Mouse (Mus musculus): ENCODE results near the gene Acoxl.

Acoxl gene

DNA sequence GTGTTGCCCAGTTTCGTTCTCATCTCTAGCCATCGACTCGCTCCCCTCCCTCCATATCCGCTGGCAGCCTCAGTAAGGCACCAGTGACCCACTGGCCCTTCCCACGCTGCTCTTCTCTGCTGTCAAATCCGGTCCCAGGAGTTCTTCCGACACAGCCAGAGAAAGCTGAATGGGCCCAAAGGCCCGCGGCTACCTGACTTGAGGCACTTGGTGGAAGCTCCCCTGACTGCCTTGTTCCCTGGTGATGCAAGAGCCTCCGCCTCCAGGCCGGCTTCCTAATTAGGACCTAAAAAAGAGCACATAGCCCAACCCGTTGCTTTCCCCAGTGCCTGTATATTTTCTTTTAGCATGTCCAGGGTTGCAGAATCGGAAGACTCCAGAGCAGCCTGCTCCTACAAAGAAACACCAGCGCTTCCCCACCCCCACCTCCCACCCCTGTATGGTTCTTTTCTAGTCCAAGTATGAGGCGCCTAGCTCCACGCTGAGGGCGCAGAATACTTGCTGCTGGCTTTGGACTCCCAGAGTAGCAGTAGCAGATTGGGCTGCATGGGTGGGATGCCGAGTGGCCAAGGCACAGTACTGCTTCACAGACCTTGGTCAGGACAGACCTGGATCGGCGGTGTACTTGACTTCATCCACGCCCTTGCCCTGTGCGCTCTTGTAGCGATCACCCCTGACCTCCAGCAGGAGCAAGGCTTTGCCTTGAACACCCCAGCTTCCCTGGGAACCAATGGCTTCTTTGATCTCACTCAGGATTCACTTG is 285.4 kb downstream of the Acoxl start:
- peak; percentile 33 to 38 for DNase-seq

DNA sequence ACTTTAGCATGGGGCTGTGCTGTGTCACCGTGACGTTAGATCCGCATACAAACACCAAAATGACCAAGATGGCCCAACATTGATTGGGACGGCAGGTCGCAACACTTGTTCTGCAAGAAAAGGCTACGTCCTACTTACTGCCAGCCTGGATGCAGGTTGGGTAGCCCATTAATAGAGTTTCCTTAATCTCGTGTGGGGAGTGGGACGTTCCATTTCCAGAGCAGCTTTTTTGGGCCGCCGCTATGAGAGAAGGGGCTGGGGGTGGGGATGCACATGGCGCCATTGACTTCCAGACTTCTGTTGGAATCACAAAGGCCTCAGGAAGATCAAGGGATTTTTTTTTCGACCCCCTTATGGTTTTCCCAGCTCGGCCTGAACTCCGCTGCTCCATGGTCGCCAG is 286.0 kb downstream of the Acoxl start:
- DNase-seq, result no peak

DNA sequence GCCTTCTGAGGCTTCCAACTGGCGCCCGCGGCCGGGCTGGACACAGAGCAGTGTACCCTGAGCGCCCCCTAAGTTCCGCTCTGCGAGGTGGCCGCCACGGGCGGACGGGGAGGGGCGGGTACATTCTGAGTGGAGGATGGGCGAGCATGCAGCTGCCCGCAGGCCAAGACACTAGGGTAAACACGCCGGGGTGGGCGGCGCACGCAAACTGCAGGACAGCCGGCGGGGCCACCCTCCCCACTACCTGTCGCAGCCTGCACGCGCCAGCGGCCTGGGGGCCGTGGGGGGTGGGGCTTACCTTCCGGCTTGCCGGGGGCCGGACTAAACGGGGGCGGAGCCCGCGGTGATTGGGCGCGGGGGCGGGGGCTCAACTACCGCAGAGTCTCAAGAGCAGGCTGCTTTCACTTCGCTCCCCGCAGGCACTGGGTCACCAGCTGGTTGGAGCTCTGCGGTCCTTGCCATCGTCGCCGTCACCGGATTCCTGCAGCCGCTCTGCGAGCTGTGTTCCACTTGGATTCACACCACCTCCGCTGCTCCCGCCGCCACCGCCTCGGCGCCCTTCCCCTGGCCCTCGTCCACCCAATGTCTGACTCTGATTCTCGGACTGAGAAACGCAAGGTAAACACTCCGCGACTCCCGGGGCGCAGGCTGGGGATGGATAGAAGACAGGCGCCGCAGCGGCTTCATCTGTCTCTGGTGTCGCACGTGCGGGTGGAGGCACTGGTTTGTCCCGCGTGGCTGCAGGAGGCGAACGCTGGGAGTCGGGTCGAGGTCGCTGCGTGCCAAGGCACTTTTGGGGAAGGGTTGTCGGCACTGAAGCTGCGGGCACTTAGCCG is 287.2 kb downstream of the Acoxl start, which contains the start of gene Bcl2l11:
Bcl2l11 (plus strand) TSS at position 404 of the 836 bp plus-strand sequence.
- DNase-seq, result peak; percentile 97

DNA sequence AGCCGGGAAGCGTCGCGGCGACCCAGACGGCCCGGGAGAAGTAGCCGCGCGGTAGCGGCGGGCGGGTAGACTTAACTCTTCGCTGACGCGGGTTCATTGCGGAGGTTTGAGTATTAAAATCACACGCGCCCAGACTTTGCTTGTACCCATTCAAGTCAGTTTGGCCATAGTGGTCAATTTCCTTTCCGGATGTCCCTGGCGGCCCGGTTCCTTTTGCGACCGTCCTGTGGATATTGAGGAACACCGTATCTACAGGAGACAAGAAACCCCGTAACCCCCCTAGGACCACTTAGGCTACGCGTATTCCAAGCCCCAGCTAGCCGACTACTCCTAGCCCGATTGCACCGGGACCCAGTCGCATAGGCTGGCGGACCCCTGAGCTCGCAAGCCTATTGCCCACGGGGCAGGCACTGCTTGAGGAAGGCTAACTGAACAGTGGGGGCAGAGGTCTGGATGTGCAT is 287.9 kb downstream of the Acoxl start:
- peak in 1 of 2 experiments; percentile 15 for DNase-seq

DNA sequence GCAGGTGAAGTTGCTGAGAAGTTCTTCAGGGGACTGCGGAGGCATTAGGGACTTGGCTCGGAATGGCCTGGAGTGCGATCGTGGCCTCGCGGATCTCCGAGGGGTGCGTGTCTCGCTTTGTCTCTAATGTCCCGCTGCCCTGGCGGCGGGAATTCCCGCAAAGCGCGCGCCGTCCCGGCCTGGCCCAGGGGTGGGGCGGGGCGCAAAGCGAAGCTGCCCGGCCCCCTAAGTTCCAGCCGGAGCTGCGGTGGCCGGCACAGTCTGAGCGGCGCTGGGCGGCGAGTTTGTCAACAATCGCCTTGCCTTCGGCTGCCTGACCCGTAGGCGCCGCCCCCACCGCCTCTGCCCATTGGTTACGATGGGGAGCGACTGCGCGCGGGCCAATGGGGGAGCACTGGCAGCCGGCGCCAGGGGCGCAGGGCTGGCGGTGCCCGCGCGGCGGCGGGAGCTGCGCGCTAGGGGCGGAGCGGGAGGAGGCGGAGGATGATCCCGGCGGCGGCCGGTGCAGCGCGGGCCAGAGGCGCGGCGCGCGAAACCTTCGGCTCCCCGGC is 288.5 kb downstream of the Acoxl start:
- peak; percentile 97 to 98 for DNase-seq

DNA sequence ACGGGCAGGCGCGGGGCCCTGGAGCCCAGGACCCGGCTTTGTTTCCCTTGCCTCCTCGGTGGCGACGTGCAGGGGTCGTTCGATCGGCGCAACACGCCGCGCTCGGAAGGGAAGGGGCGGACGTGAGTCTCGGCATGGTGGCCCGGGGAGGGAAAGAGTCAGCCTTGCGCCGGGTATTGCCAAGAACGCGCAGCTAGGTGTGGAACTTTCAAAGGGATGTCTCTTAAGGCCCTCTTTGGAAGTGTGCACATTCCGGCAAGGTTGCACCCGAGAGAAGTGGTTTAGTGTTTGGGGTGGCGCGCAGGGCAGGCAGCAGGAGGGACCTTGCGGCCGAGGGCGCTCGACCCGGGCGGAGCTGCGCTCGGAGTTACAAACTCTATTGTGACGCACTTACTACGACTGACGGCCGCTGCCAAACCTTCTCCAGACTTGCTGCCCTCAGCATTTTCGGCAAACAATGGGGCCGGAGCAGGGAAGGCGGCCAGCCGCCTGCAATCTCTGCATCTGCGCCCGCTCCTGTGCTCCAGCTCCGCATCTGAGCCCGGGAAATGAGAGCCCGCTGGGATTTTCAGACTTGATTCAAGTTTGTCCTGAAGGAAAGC is 289.1 kb downstream of the Acoxl start:
- peak; percentile 89 to 91 for DNase-seq

DNA sequence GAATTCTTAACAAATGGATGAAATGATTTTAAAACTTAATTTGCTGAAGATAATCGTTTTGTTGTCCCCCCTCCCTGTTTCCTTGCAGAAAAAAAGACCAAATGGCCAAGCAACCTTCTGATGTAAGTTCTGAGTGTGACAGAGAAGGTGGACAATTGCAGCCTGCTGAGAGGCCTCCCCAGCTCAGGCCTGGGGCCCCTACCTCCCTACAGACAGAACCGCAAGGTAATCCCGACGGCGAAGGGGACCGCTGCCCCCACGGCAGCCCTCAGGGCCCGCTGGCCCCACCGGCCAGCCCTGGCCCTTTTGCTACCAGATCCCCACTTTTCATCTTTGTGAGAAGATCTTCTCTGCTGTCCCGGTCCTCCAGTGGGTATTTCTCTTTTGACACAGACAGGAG is 289.9 kb downstream of the Acoxl start:
- DNase-seq, result no peak

DNA sequence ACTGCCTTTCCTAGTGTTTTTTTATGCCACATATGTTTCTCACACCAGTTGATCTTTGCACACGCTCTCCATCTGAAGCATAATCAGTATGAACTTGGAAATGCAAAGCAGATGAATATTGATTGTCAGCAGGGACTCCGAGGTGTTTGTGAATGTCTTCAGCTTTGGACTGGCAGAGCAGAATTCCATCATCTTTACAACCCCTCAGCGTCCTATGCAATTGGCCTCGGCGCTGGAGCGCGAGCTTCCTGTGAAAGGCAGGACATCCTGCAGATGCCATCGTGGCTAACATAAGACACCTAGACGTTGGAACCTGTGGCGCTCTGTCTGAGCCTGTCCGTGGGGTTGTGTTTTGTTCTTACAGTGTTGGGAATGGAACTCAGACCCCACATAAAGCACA is 292.8 kb downstream of the Acoxl start:
- DNase-seq, result no peak

DNA sequence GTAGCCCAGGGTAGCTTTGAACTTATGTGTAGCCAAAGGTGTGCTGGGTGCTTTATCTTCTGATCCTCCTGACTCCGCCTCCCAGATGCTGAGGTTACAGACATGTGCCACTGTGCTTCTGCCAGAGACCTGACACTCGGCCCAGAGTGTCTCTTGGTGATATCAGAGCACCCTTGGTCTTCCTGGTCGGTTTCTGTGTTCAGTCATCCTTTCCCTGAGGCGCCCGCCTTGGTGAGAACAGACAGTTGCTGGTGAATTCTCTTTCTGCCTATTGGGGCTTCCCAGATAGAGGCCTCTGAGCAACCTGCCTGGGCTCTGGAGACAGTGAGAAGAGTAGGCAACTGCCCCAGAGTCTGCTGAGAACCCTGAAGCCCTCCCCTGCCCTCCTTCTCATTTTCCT is 294.0 kb downstream of the Acoxl start:
- no peak for DNase-seq

DNA sequence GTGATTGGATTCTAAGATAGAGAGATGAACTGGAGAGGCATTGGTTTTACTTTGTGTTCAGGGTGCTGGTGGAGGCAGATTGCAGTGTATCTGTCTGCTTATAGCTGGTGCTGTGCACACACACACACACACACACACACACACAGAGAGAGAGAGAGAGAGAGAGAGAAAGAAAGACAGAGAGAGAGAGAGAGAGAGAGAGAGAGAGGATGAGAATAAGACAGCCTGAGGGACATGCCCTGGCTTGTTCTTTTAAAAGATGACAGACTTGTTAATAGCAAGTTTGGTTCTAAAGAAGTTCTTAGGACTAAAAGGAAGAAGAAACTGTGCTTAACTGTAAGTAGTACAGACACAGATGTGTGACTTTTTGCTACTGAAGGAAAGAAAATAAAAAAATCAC is 295.2 kb downstream of the Acoxl start:
- no peak for DNase-seq

DNA sequence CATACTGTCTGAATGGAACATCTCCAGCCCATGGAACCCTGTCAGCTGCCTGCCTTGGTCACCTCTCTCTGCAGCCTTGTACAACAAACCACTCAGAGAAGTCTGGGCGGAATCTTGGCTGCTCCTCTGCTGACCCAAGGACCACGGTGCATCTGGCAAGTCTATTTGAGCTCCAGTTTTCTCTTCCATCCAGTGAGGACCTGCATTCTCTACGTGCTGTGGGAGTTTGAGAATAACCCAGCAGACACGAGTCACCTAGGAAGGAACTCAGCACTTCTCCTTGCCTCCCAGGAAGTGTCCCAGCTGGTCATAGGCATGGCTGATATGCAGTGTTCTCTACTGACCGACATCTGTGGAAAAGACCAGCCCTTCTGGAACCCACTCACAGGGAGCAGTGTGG is 295.8 kb downstream of the Acoxl start:
- no peak for DNase-seq

DNA sequence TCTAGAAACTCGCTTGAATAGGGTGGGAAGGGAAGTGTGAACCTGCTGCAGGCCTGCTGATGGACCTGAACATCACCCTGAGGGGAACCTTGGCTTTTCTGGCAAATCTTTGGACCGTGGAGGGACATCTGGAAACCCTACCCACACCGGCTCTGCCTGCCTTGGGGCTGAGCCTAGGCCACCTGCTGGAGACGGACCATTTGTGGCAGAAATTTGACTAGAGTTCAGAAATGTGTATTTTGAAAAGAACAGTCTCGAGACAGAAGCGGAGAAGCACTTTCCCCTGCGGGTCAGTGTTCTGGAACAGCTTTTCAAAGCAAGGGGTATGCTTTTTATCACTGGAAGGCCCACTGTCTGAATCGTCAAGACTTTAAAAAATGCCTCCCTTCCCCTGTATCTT is 296.3 kb downstream of the Acoxl start:
- DNase-seq, result no peak

DNA sequence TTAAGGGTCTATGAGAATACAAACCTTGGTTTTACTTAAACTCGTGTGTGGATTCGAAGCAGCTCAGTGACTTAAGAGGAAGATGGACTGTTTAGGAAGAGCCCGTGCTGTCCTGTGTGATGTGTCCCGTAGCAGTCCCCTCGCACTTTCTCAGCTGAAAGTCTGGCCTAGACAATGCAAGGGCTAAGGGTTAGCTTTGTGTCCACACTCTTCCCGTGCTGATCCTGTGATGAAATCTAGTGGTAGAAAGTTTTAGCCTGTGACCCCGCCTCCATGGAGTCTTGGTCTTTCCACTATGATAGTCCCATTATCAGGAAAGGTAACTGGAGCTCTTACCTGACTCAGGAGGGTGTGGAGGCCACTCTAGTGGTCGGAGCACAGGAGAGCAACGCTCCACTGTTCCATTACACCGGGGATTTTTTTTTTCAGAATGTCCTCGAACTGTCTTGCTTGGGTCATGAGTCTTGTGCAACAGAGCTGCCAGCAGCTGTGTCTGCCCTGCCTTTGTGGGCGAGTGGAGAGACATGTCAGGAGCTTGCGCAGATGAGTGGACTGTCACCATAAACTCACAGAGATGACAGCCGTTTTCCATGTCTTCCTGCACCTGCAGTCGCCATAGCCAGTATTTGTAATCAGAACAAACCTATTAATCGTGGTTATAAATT is 298.2 kb downstream of the Acoxl start:
- DNase-seq, result peak in 1 of 2 experiments; percentile 50

DNA sequence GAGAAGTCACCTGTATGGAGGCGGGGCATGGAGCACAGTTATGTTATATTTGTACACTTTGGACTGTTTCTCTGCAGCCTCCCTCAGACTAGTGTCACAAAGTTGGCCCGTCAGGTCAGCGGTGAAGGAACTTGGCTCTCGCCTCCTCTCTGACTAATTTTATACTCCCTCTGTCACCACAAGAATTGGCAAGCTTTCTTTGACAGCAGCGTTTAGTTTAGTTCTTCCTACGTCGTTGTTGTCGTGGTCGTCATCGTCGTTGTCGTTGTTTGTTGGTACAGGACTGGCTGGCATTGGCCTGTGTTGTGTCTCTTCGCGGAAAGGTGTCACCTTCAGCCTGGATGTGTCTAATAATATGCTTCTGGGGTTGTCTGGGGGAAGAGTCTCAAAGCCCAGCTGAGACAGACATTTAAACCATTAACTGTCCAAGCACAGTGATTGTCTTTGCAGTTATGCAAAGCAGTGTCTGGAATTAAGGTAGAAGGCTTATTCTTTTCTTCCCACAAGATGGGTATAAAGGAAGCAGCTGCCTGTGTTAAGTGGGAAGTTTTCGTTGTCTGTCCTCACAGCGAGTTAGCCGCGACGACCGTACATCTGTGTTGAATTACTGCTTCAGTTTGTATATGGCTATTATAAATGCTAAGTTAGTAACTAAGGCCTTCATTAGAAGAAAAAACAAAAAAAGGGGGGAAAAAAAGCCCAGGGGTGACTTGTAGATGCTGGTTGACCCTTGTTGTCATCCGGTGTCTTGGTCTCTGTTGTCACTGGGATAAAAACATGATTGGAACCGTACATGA is 299.0 kb downstream of the Acoxl start:
- DNase-seq, result no peak

DNA sequence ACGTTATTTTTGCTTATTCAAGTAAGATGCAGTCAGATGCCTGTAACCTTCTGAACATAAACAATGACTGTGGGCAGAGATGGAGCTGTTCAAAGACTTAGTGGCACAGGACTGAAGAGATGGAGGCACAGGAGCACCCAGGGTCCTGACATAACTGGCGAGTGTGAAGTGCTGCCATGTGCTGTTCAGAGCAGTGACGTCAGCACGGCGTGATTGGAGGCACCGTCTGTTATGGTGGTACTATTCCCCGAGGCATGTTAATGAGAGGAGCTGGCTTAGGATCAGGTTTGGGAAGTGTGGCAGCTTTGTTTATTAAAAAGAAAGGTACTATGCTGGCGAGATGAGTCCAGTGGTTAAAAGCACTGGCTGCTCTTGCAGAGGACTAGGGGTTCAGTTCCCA is 300.2 kb downstream of the Acoxl start:
- DNase-seq, result no peak

DNA sequence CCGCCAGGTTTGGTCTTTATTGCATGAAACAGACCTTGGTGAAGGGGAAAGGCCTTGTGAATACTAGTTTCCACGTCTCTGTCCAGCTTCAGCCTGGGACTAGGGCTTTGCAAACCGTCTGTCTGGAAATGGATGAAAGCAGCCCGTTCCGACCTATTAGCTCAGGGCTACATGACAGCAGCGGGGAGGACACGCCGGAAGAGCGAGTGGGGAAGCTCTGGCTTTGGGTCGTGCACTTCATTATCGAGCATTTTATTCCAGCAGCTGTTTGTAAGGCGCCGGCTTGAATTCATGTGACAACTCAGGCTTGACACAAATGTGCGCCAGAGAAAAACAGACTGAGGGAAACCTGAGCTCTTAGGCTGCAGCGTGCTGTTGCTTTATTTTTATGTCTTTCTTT is 301.1 kb downstream of the Acoxl start:
- peak in 1 of 2 experiments; percentile 28 for DNase-seq

DNA sequence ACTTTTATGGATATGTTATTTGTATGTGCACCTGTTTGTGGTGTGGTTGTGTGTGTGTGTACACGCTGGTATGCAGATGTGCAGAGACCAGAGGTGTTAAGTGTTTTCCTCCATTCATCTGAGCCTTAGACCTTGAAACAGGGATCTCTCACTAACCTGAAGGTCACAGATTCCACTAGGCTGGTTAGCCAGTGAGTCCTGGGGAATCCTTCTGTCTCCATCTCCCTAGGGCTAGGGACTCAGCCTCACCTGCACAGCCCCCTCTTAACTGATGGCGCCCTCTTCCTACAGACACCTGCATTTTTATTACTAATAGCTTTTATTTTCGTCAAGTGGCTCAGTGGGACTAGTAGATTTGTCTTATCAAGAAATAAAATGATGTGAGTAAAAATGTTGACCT is 301.5 kb downstream of the Acoxl start:
- no peak for DNase-seq

DNA sequence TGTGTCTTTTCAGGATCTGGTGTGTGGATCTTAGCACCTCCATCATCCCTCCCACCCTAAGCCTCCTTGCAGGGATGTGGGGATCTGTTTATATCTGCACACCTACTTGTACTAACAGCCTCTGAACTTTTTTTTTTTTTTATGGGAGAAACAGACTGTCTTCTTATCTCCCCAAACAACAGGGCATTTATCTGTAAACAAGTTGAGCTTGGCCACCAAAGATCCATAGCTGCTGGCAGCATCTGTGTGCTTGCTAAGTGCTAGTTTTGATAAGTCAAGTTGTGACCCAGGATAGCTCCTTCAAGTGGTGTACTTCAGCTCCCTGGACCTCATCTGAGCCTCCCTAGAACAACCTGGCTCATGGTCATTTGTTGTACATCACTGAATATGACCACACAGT is 305.3 kb downstream of the Acoxl start:
- no peak for DNase-seq

DNA sequence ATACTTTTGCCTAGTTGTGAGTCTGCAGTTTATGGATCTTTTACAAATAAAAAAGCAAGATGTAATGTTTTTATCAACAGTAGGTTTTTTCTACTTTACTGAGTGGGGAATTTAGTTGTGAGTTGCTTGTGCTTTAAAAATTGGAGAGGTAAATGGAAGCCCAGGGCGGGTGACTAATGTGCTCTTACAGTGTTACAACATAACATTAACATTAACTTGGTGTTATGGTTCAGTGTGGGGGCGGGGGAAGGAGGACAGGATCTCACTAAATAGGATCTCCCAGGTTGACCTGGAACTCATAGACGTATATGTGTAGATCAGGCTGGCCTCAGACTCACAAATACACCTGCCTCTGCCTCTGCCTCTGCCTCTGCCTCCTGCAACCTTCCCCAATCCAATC is 306.8 kb downstream of the Acoxl start:
- DNase-seq, result no peak

DNA sequence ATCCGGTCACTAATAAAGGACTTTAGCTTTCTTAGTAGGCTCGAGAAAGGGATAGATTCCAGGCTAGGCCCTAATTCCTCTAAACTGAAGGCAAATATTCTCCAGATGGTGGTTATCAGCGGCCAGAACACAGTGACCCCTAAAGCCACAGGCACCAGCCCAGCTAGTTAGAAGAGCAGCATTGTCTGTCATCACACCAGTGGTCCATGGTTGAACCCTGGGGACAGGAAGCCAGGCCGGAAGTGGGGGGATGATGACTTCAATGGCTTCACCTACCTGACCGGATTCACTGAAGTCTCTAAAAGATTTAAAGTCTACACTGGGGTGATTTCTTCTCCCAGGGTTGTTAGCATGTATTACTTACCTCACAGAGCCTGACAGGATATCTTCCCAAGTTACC is 310.9 kb downstream of the Acoxl start:
- DNase-seq, result no peak

DNA sequence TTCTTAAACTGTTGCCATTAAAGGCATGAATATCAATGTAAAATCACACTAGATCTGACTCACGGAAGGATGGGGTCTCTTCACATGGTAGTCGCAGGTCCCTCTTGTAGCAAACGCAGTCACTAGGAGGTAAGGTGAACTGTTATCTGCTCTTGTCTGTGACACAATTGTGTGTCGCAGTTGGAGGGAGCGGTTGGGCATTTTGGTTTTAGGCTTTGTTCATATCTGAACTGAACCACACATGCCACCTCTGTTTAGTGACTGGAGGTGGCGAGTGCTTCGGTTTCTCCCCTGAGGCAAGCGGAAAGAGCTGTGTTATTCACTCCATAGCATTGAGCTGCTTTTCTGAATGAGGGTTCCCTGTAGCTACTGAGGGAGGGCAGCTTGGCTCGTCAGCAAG is 313.5 kb downstream of the Acoxl start:
- no peak for DNase-seq
